Comparison of ENCODE assay signal across 10 mouse cellular contexts in genomic region chr3:132876011-132876708, GRCm38 (mm10).
DNase-seq lines count a peak whose midpoint lies in the region; ATAC-seq lines count a peak whose summit lies in the region.
"Had no signal": no experiment of that assay in that cellular context is flagged by ENCODE, and none has a peak within 500 bp of the region (broad histone marks: within the 10 kb centered on the region; RNA-seq: fewer than 3 reads in every experiment).

No protein-coding gene starts in this region.

- H3K9me3 ChIP-seq in hindbrain, embryonic 15.5 days = no peaks in the 10 kb centered on the region
- no peaks in the 10 kb centered on the region for H3K9me3 ChIP-seq in hindbrain, embryonic 14.5 days (ENCODE audit: control insufficient read depth, low read length)
- no peaks in the 10 kb centered on the region for H3K9me3 ChIP-seq in embryonic facial prominence, embryonic 10.5 days

- DNase-seq in hindbrain, embryonic 14.5 days (ENCODE audit: low spot score) = no peak
- peak; percentile 38 for DNase-seq in embryonic facial prominence, embryonic 10.5 days (ENCODE audit: low spot score)
- peak; percentile 77 to 86 for DNase-seq in kidney, adult 8-10 months
- DNase-seq in mesoderm, embryonic 11.5 days (ENCODE audit: low read depth, low spot score) = peak; percentile 45
- no peak for DNase-seq in layer of hippocampus, postnatal 14 days (ENCODE audit: low spot score in 2 of 2)
- no peak for DNase-seq in right cerebral cortex, postnatal 25 days
- DNase-seq: forebrain, postnatal 0 days had no signal

- no peaks in the 10 kb centered on the region for H3K36me3 ChIP-seq in hindbrain, embryonic 15.5 days
- no peaks in the 10 kb centered on the region for H3K36me3 ChIP-seq in hindbrain, embryonic 14.5 days (replicated peaks; ENCODE audit: control insufficient read depth, insufficient read depth)
- H3K36me3 ChIP-seq in embryonic facial prominence, embryonic 10.5 days (replicated peaks) = no peaks in the 10 kb centered on the region

- H3K4me1 ChIP-seq in hindbrain, embryonic 15.5 days (replicated peaks) = 0 out of 2 replicates have a peak, but pooled peaks cover 5% of the 10 kb centered on the region
- 0 out of 2 replicates have a peak, but pooled peaks cover 3% of the 10 kb centered on the region for H3K4me1 ChIP-seq in hindbrain, embryonic 14.5 days (replicated peaks; ENCODE audit: control insufficient read depth, insufficient read depth, low read length)
- peaks cover 34% of the 10 kb centered on the region for H3K4me1 ChIP-seq in embryonic facial prominence, embryonic 10.5 days

- 55% methylated on average over 14 of the region's 14 CpGs for WGBS in hindbrain, embryonic 15.5 days
- WGBS in hindbrain, embryonic 14.5 days = 47% methylated on average over 14 of the region's 14 CpGs
- WGBS in embryonic facial prominence, embryonic 10.5 days = 33% methylated on average over 14 of the region's 14 CpGs

- no peak overlapping the region for H3K27ac ChIP-seq in hindbrain, embryonic 15.5 days (replicated peaks)
- no peak overlapping the region for H3K27ac ChIP-seq in hindbrain, embryonic 14.5 days
- no peak overlapping the region; the same call in 1 of the 2 replicates for H3K27ac ChIP-seq in embryonic facial prominence, embryonic 10.5 days (replicated peaks)

- H3K4me2 ChIP-seq in hindbrain, embryonic 15.5 days = 0 out of 2 replicates have a peak overlapping the region, but pooled peaks have one; percentile 14
- no peak overlapping the region for H3K4me2 ChIP-seq in hindbrain, embryonic 14.5 days (replicated peaks)

- H3K27me3 ChIP-seq in hindbrain, embryonic 15.5 days = no peaks in the 10 kb centered on the region
- H3K27me3 ChIP-seq in hindbrain, embryonic 14.5 days (ENCODE audit: control insufficient read depth, insufficient read depth, low read length) = no peaks in the 10 kb centered on the region
- H3K27me3 ChIP-seq in embryonic facial prominence, embryonic 10.5 days (replicated peaks; ENCODE audit: low read depth, poor library complexity, severe bottlenecking) = no peaks in the 10 kb centered on the region; the same call in 1 of the 2 replicates
- H3K27me3 ChIP-seq: CH12.LX had no signal

- H3K9ac ChIP-seq in hindbrain, embryonic 15.5 days = no peak overlapping the region
- no peak overlapping the region for H3K9ac ChIP-seq in hindbrain, embryonic 14.5 days
- H3K9ac ChIP-seq: forebrain, postnatal 0 days had no signal

- ATAC-seq in hindbrain, embryonic 15.5 days (ENCODE audit: low FRiP score, low read depth) = no peak
- ATAC-seq in hindbrain, embryonic 14.5 days (ENCODE audit: low FRiP score) = no peak
- ATAC-seq: forebrain, postnatal 0 days had no signal

- no peak overlapping the region for H3K4me3 ChIP-seq in hindbrain, embryonic 15.5 days
- H3K4me3 ChIP-seq in hindbrain, embryonic 14.5 days (replicated peaks; ENCODE audit: low read length) = no peak overlapping the region
- H3K4me3 ChIP-seq in embryonic facial prominence, embryonic 10.5 days = no peak overlapping the region
- H3K4me3 ChIP-seq: myocyte had no signal

Comparison
In these comparisons a context has a peak if more than half of its experiments do, and no peak if none do; other contexts are left out.
1. DNase-seq: peak in embryonic facial prominence, embryonic 10.5 days (single experiment), kidney, adult 8-10 months (2 of 2) and mesoderm, embryonic 11.5 days (single experiment); none in hindbrain, embryonic 14.5 days (single experiment), layer of hippocampus, postnatal 14 days (0 of 2) and right cerebral cortex, postnatal 25 days (single experiment).